Mouse (Mus musculus): ENCODE data around the gene Prkd3.

Prkd3 gene

DNA sequence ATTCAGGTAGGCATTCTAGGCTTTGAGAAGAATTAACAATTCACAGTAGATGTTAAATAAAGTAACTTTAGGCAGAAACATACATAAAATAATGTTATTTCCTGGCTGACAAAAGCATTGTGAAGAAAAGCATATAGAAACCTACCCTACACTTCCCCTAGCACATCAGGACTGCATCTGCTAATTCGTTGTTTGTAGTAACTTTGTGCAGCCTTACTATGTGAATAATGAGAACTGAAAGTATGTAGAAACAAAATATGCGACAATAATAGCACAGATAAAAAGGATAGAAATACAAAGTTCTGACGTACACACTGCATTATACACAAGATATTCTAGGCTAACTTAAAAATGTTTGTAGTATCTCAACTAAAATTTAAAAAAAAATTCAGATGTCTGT is 21.4 kb downstream of the Prkd3 start:
- no peak for DNase-seq

DNA sequence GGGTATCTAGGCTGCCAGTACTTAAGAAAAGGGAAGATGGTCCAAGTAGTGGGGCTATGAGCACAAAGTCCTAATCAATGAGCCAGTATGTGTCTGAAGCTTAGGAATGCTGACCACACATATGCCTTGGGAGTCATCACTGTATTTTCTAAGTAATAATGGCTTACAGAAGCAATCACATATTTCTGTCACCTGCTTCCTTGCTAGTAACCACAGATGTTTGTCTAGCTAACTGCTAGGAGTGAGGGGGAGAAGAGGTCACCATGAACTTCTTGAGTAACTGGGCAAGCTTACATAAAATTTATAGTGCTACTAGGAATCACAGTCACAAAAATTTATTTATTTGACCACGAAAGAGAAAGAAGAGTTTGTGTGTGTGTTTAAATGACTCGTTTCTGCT is 22.5 kb downstream of the Prkd3 start:
- no peak for DNase-seq

DNA sequence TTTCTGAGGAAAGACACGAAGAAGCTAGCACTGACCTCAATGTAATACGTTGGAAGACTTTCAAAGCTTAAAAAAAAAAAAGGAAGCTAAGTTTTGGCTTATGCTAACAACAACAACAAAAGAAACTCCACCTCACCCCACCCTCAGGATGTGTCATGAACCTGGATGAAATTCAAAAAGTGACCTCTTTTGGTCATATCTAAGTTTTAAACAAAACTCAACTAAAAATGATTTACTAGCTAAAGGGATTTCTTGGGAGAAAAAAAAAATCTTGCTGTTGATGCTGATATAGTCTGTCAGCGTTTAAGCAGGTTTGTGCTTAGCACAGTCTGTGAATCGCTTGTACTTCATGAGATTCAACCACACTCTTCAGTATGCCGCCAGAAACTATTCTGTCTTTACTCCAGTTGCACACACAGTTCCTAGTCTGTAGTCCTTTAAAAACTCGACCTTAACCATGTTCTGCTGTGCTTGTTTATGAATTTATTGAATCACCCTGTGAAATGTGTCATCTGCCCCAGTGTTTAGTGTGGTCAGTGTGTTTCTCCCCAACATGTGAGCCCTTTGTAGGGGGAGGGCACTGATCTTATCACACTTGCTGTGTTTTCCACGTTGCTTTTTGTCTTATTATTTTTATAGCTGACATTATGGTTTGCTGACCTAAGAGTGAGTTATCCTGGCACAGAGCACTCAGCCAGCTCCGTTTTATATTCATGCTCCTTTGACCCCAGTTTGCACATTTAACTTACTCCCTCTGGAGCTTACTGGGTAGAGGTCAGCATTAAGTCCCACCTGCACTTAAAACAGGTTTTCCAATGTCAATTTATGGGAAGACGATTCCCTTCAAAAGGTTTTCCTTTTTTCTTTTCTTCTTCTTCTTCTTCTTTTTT is 25.4 kb downstream of the Prkd3 start:
- no peak for DNase-seq

DNA sequence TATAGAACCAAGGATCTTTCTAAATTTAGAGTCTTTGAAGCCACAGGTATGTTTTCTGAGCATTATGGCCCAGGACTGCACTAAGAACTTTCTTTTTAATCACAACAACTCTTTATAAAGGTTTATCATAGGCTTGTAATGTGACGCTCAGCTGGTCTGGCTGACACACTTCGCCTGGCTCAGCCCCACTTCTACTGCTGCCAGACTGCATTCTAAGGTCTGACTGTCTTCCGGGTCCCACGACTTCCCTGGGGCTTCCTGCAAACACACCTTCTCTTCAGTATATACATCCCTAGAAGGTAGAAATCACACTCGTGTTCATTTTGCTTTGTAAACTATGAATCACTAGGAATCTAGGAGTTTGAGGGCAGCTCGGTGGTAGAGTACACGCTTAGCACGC is 26.2 kb downstream of the Prkd3 start:
- DNase-seq, result no peak

DNA sequence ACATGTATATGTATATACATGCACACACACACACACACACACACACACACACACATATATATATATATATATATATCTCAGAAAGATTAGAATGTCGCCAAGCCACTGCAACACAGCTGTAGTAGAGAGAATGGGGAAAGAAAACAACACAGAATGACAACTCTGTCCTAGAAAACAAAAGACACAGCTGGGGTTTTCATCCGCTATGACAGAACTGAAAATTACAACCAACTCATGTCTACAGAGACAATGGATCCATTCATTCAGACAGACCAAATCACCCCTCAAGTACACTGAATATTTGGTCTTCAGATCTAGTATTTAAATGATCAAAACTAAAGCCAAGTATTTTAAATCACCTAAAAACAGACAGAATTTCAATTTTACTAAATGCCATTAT is 26.9 kb downstream of the Prkd3 start:
- no peak for DNase-seq

DNA sequence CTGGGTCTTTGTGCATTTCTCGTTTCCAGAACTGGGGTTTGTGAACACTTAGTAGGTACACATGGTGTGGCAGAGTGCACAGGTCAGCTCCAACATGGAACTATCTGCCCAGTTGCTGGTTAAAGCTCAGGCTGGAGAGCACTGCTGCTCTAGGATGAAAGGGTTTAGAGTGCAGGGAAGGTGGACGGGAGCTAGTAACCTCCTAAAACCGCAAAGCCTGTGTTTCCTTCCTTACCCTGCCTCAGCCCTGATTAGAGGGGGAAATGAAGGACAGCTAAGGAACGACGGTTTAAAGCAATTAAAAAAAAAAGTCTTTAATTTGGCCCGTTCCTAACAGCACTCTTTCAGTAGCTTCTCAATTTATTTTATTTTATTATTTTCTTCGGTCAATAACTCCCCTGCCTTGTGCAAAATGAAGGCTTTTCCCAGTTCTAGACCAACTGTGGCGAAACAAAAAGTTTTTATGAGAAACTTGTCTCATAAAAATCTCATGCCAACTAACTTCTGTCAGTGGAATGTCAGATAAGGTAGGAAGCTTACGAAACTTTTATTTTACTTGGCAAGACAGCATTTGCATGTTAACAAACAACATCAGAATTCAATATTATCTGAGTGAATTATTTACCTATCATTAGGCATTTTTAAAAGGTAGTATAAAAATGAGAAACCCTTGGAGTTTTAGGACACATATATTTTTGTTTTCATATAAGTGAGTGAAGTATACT is 28.2 kb downstream of the Prkd3 start:
- no peak for DNase-seq

DNA sequence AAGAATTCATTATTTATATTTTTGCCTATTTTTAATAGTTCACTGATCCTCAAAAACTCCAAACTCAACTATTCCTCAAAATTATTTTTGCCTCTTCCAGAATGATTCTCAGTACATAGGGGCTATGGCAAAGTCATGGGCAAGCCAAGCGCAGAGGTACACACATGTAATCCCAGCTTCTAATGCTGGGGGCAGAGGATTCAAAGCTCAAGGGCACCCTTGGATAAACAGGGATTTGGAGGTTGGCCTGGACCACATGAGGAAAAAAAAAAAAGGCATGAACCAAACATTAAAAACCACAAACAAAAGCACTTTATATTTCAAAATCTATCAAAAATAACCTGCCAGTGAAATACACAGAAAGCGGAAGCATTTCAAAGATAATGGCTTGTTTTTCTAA is 29.1 kb downstream of the Prkd3 start:
- no peak for DNase-seq

DNA sequence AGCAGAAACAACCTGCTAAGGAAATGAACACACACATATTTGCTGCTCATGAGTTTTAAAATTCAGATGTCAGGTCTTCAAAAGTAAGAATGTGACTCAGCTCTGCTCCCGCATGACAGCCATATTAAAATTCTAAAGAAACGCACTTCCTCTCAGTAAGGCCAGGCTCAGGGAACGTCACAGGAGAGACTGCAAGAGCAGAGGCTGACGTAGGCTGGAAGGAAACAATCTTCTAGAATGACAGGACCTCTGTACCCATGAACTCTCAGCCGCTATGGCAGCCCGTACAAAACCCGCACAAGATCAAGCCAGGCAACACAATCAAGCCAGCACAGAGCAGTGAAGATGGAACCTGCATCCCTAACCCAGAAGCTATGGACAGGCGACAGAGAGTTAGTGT is 31.6 kb downstream of the Prkd3 start:
- DNase-seq, result no peak

DNA sequence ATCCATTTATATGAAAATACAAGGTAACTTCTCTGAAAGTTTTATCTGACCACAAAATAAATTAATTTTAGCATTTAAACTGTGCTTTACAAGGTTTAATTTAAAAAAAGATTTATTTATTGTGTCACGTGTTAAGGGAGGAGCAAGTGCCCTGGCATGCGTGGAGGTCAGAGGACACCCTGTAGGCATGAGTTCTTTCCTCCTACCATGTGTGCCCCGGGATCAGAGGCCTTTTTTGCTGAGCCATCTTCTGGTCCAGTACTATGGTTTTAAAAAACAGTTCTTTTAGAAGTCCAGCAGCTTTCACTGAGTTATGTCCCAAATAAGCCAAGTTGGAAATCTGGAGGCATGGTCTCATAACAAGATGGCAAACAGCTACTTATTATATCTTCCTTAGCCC is 36.9 kb downstream of the Prkd3 start:
- DNase-seq, result no peak

DNA sequence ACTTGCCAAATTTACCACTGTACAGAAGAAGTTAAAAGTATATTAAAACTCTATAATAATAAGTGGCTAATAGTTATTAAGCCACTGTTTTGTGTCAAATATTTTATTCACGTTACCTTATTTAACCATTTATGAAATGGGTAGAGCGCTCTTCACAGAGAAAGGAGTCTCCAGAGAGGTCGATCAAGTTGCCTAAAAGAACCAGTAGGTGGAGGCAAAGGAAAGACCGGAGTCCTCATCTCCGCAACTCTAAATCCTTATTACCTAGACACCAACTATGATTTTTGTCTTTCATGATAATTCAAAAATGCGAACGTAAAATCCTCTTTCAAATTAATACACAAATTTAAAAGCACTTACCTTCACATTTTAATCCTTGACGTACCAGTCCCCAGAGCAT is 37.5 kb downstream of the Prkd3 start:
- no peak for DNase-seq

DNA sequence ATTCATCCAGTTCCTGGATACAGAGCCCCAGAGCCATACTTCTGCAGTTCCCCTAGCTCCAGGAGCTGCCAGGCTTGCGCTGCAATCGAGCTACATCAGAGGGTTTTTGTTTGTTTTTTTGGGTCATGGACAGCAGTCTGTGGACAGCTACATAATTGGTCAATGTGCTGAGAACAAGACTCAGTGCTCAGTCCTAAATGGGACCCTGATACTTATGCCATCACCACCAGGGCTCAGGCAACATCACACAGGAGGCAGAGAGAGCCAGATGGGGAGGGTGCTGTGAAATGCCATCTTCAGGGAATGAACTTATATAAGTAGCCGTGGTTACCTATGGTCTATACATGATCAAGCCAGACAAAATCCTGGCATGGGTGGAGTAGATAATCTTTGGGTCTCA is 52.1 kb downstream of the Prkd3 start:
- no peak for DNase-seq

DNA sequence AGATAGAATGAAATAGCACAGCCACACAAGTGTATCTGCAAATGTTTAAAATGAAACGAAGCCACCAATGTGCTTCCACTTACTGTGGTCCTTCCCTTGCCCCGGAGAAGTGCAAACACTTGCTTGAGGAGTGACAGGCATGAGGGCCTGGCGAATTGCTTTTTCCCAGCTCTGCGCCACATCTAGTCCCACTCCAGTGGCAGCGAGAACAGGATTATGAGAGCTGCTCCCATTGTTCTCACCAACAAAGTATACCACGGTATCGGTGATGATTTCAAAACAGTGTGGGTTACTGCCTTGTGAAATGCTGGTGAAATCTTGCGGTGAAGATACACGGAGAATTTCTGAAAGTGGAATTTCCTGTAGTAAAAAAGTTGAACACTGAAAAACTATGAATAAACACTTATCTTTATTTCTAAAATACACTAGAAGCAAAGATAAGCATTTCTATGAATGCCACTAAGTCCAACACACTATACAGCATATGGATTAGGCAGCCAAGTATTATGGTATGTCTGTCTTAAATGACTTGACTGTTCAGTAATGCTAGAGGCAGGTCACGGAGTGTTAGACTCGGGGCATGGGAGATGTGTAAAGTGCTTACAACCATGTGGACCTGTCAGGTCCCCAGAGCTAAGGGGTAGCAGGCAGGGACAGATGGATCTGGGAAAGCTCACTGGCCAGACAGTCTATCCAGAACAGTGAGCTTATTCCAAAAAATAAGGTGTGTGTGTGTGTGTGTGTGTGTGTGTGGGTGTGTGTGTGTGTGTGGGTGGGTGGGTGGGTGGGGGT is 54.3 kb downstream of the Prkd3 start:
- DNase-seq, result no peak

DNA sequence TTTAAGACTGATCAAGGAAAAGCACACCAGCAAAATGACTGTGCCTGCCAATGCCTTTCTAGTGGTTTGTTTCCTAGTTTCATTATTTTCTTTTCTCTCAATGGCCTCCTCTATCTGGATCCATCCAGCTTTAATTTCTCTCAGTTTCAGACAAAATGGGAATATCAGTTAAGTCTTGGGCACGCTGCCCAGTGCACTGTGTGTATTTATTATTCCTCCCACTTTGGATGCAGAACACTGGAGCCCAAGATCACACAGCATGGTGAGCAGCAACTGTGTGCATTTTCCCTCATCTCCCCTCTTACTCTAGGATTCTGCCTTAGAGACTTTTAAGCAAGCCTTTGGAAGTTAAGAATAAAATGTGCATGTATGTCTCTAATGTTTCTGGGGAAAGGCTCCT is 56.2 kb downstream of the Prkd3 start:
- DNase-seq, result no peak

DNA sequence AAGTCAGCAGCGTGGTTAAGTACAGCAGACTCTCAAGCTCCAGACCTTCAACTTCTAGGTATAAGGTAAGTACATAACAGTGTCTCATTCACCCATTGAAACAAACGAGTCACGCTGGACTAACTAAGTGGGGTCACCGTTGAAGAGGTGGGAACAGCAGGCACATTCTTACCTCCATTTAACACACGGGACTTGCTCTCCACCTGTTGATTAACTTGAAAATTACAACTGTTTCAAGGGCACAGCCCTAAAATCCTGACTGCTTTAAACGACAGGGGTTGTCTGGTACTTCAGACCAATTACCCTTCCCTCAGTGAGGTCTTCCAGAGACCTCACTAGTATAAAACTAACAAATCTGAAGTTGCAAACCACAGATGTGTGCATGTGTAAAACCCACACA is 61.1 kb downstream of the Prkd3 start:
- DNase-seq, result no peak

DNA sequence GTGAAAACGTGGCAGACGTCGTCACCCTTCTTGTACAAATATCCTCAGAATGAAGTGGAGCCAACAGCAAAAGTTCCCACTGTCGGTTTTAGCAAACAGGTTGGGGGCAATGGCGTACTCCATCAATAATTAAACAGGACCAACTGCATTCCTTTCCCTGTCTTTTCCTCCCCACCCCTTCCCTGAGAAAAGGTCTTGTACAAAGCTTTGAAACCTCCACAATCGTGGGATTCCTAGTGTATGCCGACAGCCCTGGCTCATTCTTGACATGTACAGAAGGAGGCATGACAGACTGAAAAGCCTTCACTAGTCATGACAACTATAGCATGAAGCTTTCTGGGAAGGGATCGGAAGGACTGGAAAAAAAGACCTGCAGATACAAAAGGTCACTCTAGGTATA is 67.4 kb downstream of the Prkd3 start:
- DNase-seq, result no peak

DNA sequence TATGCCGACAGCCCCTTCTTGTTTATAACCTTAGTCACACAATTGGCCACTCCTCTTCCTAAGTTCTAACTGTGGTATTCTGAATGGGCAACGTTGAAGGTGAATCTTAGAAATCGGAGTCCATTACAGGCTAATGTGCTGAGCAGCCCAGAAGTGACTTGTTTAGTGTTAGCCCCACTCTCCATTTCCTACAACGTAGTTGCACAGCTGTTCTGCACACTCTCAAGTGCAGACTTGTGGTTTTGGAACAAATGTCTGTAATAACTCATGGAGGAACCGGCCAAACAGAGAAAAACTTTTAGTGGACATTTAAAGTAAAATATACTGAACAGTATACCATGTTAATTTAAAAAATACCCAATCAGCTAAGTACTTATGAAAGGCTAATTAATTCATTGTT is 68.5 kb downstream of the Prkd3 start:
- DNase-seq, result no peak

DNA sequence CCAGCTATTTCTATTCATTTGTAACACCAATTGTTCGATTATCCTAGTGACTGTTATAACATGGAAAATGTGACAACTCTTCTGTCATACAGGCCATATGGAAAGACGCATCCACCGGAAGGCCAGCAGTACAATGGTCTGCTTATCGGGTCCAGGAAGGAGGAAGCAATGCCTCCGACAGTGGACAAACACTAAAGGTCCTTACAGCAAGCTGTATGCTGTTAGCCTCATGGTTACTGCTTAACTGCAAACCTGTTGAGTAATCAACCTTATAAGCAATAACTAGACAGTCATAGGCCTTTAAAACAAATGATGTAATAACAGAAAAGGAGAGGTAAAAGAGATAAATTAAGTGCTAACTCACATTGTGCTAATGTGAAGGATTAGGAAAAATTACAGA is 69.4 kb downstream of the Prkd3 start:
- DNase-seq, result no peak

DNA sequence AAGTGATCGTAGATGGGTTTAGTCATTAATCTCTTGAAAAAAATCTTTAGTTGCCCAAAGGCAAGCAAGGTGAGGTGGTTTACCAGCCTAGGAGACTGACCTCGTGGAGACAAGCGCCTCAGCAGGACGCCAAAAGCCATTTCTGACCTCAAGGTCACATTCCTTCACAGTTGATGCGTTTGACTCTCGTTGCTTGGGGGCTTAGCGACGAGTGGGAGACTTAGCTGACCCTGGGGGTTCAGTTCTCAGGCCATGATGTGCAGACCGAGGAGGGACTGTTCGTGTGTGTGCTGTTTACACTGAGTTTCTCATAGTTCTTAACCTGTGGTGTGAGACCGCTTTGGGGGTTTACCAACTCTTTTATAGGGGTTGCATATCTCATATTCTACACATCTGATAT is 78.0 kb downstream of the Prkd3 start:
- DNase-seq, result no peak

DNA sequence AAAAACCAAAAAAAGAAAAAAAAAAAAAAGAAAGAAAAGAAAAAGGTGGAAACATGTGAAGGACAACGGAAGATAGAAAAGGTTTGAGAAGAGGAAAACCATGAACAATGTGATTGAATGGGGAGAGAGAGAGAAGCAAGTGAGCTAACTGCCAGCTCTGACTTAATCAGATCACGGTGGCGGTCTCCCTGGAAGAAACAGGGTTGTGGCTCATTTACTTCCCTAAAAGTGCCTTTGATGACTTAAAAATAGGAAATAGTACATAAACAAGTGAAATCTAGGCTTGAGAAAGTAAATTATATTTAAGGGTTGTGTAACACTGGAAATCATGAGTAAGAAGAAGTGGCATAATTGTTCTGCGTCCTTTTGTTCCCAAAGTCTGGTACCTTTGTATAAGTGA is 81.7 kb downstream of the Prkd3 start:
- DNase-seq, result no peak

DNA sequence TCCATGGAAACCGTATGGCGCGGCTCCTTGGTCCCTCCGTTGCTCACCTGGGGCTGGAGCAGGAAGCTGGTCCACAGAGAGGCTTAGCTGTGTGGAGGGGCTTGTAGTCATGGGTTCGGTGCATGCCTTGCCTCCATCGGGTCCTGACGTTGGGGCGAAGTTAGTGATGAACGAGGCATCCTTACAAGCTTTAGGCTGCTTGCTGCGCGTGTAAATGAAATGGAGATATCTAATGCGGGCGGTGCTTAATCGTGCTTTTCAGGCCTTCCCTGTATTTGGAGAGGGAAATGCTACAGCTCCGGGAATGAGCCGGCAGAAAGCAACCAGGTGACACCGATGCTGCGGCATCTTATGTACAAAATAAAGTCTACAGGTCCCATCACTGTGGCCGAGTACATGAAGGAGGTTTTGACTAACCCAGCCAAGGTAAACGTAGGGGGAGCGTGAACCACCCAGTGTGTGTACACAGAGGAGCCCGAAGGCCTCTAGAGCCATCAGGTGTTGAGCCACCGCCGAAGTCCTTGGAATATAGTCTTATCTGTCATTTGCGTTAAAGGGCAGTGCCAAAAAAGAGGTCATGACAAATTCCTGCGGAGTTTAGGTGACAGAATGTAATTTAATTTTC is 83.3 kb downstream of the Prkd3 start:
- DNase-seq, result no peak

DNA sequence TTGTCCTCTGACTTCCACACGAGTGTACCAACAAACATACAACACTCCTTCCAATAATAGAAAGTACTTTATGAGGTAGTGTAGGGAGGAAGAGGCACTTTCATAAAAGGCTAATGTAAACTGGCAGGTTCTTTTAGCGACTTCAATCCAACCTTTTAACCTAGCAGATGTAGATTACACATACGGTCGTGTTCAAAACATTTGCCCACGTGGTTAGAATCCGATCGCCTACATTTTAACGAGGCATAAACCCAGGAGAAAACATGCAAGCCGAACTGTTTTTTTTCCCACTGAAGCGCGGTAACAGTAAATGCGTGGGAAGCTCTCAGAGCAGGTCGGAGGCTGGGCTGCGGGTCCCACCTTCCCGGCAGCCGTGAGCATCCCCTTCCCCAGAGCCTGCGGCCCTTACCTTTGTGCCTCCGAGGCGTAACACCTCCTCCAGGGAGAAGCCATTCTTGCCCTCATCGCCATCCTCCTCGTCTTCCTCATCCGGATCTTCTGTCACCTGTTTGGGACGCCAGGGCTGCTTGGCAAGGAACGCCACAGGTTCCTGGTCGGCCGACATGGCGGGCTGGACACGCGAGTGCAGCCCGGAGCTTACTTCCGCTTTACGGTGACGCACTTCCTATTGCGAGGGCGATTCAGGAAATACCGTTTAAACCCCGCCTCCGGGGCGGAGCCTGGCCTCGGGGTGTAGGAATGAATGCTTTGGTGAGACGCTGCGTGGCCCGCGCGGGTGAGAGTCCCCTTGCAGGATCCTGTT is 84.0 kb downstream of the Prkd3 start, which contains the start of the genes Cebpz and Ndufaf7:
Gene Cebpz (minus strand): TSS at position 601 of the 763 bp plus-strand sequence.
Gene Ndufaf7 (plus strand): TSS at position 671 of the 763 bp plus-strand sequence.
- DNase-seq, result peak; percentile 97

DNA sequence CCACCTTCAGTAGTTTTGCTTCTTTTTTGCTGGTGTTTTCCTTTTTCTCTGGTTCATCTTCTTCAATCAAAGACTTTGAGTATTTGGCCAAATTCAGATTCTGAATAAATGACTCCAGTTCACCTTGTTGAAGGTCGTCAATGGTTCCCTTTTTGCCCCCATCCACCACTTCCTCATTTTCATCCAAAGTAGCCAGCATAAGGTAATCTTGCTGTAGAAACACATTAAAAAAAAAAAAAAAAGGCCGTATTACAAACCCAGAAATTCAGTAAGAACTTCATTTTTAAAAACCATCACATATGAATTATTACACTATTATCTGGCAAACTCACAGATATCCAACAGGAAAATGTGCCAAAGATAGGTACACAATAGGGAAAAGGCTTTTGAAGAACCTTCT is 84.8 kb downstream of the Prkd3 start:
- no peak for DNase-seq
